Comparison of ENCODE assay signal across 10 mouse cellular contexts in the genomic region with DNA sequence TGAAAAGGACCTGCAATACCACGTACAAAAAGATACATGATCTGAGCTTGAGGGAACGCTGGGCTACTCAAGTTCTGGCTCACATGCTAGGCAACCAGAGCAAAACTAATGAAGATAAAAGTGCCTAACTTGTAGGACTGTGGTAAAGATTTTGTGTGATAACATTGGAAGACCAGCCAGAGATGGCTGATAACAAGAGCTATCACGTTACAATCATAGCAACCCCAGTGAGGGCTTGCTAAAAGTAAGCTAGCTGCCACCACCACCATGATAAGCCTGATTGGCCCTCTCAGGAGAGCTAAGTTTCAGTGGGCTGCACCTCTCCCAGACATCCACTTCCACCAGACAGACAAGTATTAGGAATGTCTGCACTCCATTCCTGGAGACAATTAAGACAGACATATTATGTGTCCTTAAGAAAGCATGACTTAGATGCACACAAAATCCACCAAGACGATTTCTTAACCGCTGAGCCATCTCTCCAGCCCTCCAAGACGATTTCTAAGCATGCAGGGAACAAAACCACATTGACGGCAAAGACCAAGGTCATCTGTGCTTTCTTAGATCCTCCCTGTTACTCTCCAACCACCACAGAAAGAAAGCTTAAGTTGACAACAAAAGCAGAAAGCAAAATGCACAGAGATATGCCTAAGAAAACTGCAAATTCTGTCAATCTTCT. TPM values are rescaled to one million over a fixed set of nuclear protein-coding genes. Genes with fewer than 3 reads are reported as not detected.
DNase-seq lines count a peak whose midpoint lies in the region; ATAC-seq and TF ChIP-seq lines count a peak whose summit lies in the region.
"Had no signal": no experiment of that assay in that cellular context is flagged by ENCODE, and none has a peak within 500 bp of the region (broad histone marks: within the 10 kb centered on the region; RNA-seq: fewer than 3 reads in every experiment).

No protein-coding gene starts in this region.

- WGBS in bone marrow, adult 2 months, result 51% methylated on average over 7 of the region's 7 CpGs
- WGBS in forebrain, embryonic 11.5 days, result 70% methylated on average over 7 of the region's 7 CpGs
- 46% methylated on average over 7 of the region's 7 CpGs for WGBS in liver, embryonic 14.5 days (ENCODE audit: insufficient replicate concordance)

- H3K36me3 ChIP-seq in forebrain, embryonic 11.5 days (ENCODE audit: control insufficient read depth, insufficient read depth, low read length), result no peaks in the 10 kb centered on the region
- H3K36me3 ChIP-seq in liver, embryonic 14.5 days (replicated peaks; ENCODE audit: control insufficient read depth, insufficient read depth, low read depth), result peaks cover 36% of the 10 kb centered on the region

- peak overlapping the region; percentile 56 for H3K27ac ChIP-seq in layer of hippocampus, adult 2 months
- H3K27ac ChIP-seq in bone marrow, adult 2 months (ENCODE audit: control insufficient read depth, insufficient read depth, low read depth, low read length, poor library complexity), result no peak overlapping the region
- H3K27ac ChIP-seq in forebrain, embryonic 11.5 days (ENCODE audit: low read depth, low read length), result no peak overlapping the region
- peak overlapping the region; percentile 91 for H3K27ac ChIP-seq in liver, embryonic 14.5 days

- H3K4me1 ChIP-seq in bone marrow, adult 2 months (ENCODE audit: control insufficient read depth, insufficient read depth, low read length), result peaks cover 9% of the 10 kb centered on the region
- H3K4me1 ChIP-seq in forebrain, embryonic 11.5 days (replicated peaks; ENCODE audit: control insufficient read depth, insufficient read depth, low read length), result peaks cover 24% of the 10 kb centered on the region
- peaks cover 57 to 70% of the 10 kb centered on the region in 2 experiments for H3K4me1 ChIP-seq in liver, embryonic 14.5 days (replicated peaks; ENCODE audit: control insufficient read depth in 2 of 2, insufficient read depth in 2 of 2, low read length in 1 of 2)

- no peaks in the 10 kb centered on the region for H3K9me3 ChIP-seq in forebrain, embryonic 11.5 days (ENCODE audit: control insufficient read depth, low read length)
- H3K9me3 ChIP-seq in liver, embryonic 14.5 days (ENCODE audit: control insufficient read depth, low read length), result no peaks in the 10 kb centered on the region

- peak overlapping the region; percentile 29; the same call in 1 of the 2 replicates for H3K4me2 ChIP-seq in forebrain, embryonic 11.5 days (ENCODE audit: low read depth, low read length, severe bottlenecking)
- H3K4me2 ChIP-seq in liver, embryonic 14.5 days (ENCODE audit: low read depth), result peak overlapping the region; percentile 91

- no peaks in the 10 kb centered on the region for H3K27me3 ChIP-seq in forebrain, embryonic 11.5 days (ENCODE audit: control insufficient read depth, insufficient read depth, low read length)
- no peaks in the 10 kb centered on the region for H3K27me3 ChIP-seq in liver, embryonic 14.5 days (ENCODE audit: control insufficient read depth, insufficient read depth, low read length)
- H3K27me3 ChIP-seq: Patski had no signal

- no peak for TF ChIP-seq EP300 in liver, embryonic 14.5 days (IDR thresholded peaks at IDR 0.05; ENCODE audit: low read depth)

- no peak overlapping the region for H3K9ac ChIP-seq in forebrain, embryonic 11.5 days (ENCODE audit: low read length)
- H3K9ac ChIP-seq in liver, embryonic 14.5 days (replicated peaks), result peak overlapping the region; percentile 73

- no peak for TF ChIP-seq CTCF in layer of hippocampus, adult 2 months (conservative IDR thresholded peaks at IDR 0.05)
- TF ChIP-seq CTCF in bone marrow, adult 2 months (IDR thresholded peaks at IDR 0.05; ENCODE audit: control insufficient read depth, insufficient read depth, low read length), result no peak
- no peak for TF ChIP-seq CTCF in liver, embryonic 14.5 days (IDR thresholded peaks at IDR 0.05; ENCODE audit: low read depth)

- ATAC-seq in forebrain, embryonic 11.5 days (replicated peaks; ENCODE audit: low FRiP score), result no peak
- no peak for ATAC-seq in liver, embryonic 14.5 days (ENCODE audit: insufficient read depth)
- ATAC-seq: inflammation-experienced regulatory T-cells, adult 6 months; Patski had no signal

- peak overlapping the region; percentile 37 for H3K4me3 ChIP-seq in layer of hippocampus, adult 2 months
- H3K4me3 ChIP-seq in bone marrow, adult 2 months (replicated peaks; ENCODE audit: control insufficient read depth, low read depth, low read length), result peak overlapping the region; percentile 9
- H3K4me3 ChIP-seq in forebrain, embryonic 11.5 days (ENCODE audit: low read depth, low read length), result peak overlapping the region; percentile 5; the same call in 1 of the 2 replicates
- H3K4me3 ChIP-seq in liver, embryonic 14.5 days (ENCODE audit: insufficient read depth in 1 of 2, low read depth in 2 of 2, low read length in 2 of 2), result peak overlapping the region; percentile 58 to 78

- TF ChIP-seq POLR2A in bone marrow, adult 2 months (IDR thresholded peaks at IDR 0.05; ENCODE audit: borderline replicate concordance, control insufficient read depth, low read depth, low read length), result no peak

- no peak for DNase-seq in layer of hippocampus, adult 2 months (ENCODE audit: low spot score in 2 of 2)
- no peak for DNase-seq in layer of hippocampus, postnatal 25 days (ENCODE audit: extremely low spot score in 1 of 2, low spot score in 1 of 2)
- DNase-seq in forebrain, embryonic 11.5 days (ENCODE audit: low spot score), result no peak
- no peak for DNase-seq in liver, embryonic 14.5 days (ENCODE audit: low read depth in 3 of 3, low spot score in 3 of 3)
- DNase-seq in spleen, adult 18-20 months, result no peak
- no peak for DNase-seq in layer of hippocampus, postnatal 10 days (ENCODE audit: low spot score in 2 of 2)

RNA-seq across cellular contexts. Expression of a gene that starts 3.0 kb away (rescaled TPM):
- 10 to 100 TPM; 37.1 to 40.7 TPM for total RNA-seq in layer of hippocampus, adult 2 months (2021)
- 10 to 100 TPM; 39.6 to 43.9 TPM for total RNA-seq in layer of hippocampus, postnatal 25 days (2021)
- 53.6 and 73.5 TPM in 2 replicates for polyA plus RNA-seq in bone marrow, adult 2 months (2011; ENCODE audit: insufficient read depth, insufficient read length, low replicate concordance, missing spikeins)
- 72.4 and 75.8 TPM in 2 replicates for polyA plus RNA-seq in forebrain, embryonic 11.5 days (2014; fragmentation: Nextera tagmentation; extraction: Ambion mirVana)
- polyA plus RNA-seq in liver, embryonic 14.5 days (2012; rRNA removed), result 226 and 293 TPM in 2 replicates
- polyA plus RNA-seq in liver, embryonic 14.5 days (2014; fragmentation: Nextera tagmentation; extraction: Ambion mirVana), result 357 and 375 TPM in 2 replicates
- total RNA-seq in layer of hippocampus, postnatal 10 days (2021), result 10 to 100 TPM; 37.3 to 45.2 TPM

RNA-seq across cellular contexts. Expression of a gene that starts 51.3 kb away (rescaled TPM):
- total RNA-seq in layer of hippocampus, adult 2 months (2021), result not detected
- total RNA-seq in layer of hippocampus, postnatal 25 days (2021), result not detected
- polyA plus RNA-seq in bone marrow, adult 2 months (2011; ENCODE audit: insufficient read depth, insufficient read length, low replicate concordance, missing spikeins), result not detected in 2 replicates
- not detected in 2 replicates for polyA plus RNA-seq in forebrain, embryonic 11.5 days (2014; fragmentation: Nextera tagmentation; extraction: Ambion mirVana)
- polyA plus RNA-seq in liver, embryonic 14.5 days (2012; rRNA removed), result not detected in 2 replicates
- polyA plus RNA-seq in liver, embryonic 14.5 days (2014; fragmentation: Nextera tagmentation; extraction: Ambion mirVana), result not detected in 2 replicates
- total RNA-seq in layer of hippocampus, postnatal 10 days (2021), result not detected
- total RNA-seq: liver, adult 2 months had no signal
- polyA plus RNA-seq: liver, adult 2 months had no signal

Comparison
In these comparisons a context has a peak if more than half of its experiments do, and no peak if none do; other contexts are left out.
1. H3K27ac ChIP-seq: peak in layer of hippocampus, adult 2 months (single experiment) and liver, embryonic 14.5 days (single experiment); none in bone marrow, adult 2 months (single experiment) and forebrain, embryonic 11.5 days (single experiment).
2. H3K4me3 ChIP-seq: peak in every context shown above with its lines; median percentile 68 in liver, embryonic 14.5 days; 37 in layer of hippocampus, adult 2 months; 9 in bone marrow, adult 2 months; 5 in forebrain, embryonic 11.5 days.